Mouse (Mus musculus): Measurements from ENCODE around the gene Pik3cg. TPM values are rescaled to one million over a fixed set of nuclear protein-coding genes. Genes with fewer than 3 reads are reported as not detected.

Pik3cg gene
- total and polyA plus RNA-seq, 2 experiments from 2014 or later: 1.1 to 2.5 TPM

GRCm38 (mm10) chr12:32220387-32220786 lies 11.9 kb upstream of the Pik3cg start:
- ATAC-seq (no peak), DNase-seq (ENCODE audit: low spot score) (peak; percentile 28)
- Histone ChIP-seq H3K4me1 (ENCODE audit: insufficient read depth, low read length) (no peaks in the 10 kb centered on the region), H3K27ac (no peak overlapping the region), H3K36me3 (ENCODE audit: insufficient read depth, low read length) (no peaks in the 10 kb centered on the region), H3K9ac (replicated peaks; ENCODE audit: low read length) (no peak overlapping the region), H3K4me3 (ENCODE audit: low read length) (no peak overlapping the region), H3K9me3 (ENCODE audit: low read length) (no peaks in the 10 kb centered on the region), H3K4me2 (ENCODE audit: low read depth, low read length) (no peak overlapping the region), H3K27me3 (ENCODE audit: insufficient read depth, low read length) (no peaks in the 10 kb centered on the region)
- 93% methylated on average over 1 of the region's 1 CpGs for WGBS
- TF ChIP-seq CTCF (IDR thresholded peaks at IDR 0.05; ENCODE audit: low read depth): no peak

GRCm38 (mm10) chr12:32215143-32215542 lies 6.7 kb upstream of the Pik3cg start:
- Histone ChIP-seq H3K9me3 (ENCODE audit: low read length) (no peaks in the 10 kb centered on the region), H3K4me2 (ENCODE audit: low read depth, low read length) (no peak overlapping the region), H3K27ac (no peak overlapping the region), H3K4me3 (ENCODE audit: low read length) (no peak overlapping the region), H3K4me1 (ENCODE audit: insufficient read depth, low read length) (no peaks in the 10 kb centered on the region), H3K27me3 (ENCODE audit: insufficient read depth, low read length) (no peaks in the 10 kb centered on the region), H3K36me3 (ENCODE audit: insufficient read depth, low read length) (no peaks in the 10 kb centered on the region), H3K9ac (replicated peaks; ENCODE audit: low read length) (no peak overlapping the region)
- no peak for DNase-seq (ENCODE audit: low spot score)
- no peak for ATAC-seq
- WGBS: 85% methylated on average over 6 of the region's 6 CpGs
- no peak for TF ChIP-seq CTCF (IDR thresholded peaks at IDR 0.05; ENCODE audit: low read depth)

GRCm38 (mm10) chr12:32212702-32213101 lies 4.2 kb upstream of the Pik3cg start:
- TF ChIP-seq CTCF (IDR thresholded peaks at IDR 0.05; ENCODE audit: low read depth): no peak
- Histone ChIP-seq H3K9ac (replicated peaks; ENCODE audit: low read length) (no peak overlapping the region), H3K27me3 (ENCODE audit: insufficient read depth, low read length) (no peaks in the 10 kb centered on the region), H3K9me3 (ENCODE audit: low read length) (no peaks in the 10 kb centered on the region), H3K4me2 (ENCODE audit: low read depth, low read length) (no peak overlapping the region), H3K36me3 (ENCODE audit: insufficient read depth, low read length) (no peaks in the 10 kb centered on the region), H3K27ac (no peak overlapping the region), H3K4me3 (ENCODE audit: low read length) (no peak overlapping the region), H3K4me1 (ENCODE audit: insufficient read depth, low read length) (no peaks in the 10 kb centered on the region)
- 78% methylated on average over 5 of the region's 5 CpGs for WGBS
- no peak for DNase-seq (ENCODE audit: low spot score)
- no peak for ATAC-seq

GRCm38 (mm10) chr12:32212156-32212555 lies 3.7 kb upstream of the Pik3cg start:
- H3K4me3 ChIP-seq (ENCODE audit: low read length): no peak overlapping the region
- 86% methylated on average over 5 of the region's 5 CpGs for WGBS
- H3K27ac ChIP-seq: no peak overlapping the region

GRCm38 (mm10) chr12:32211257-32211656 lies 2.8 kb upstream of the Pik3cg start:
- ATAC-seq (peak; percentile 84), DNase-seq (ENCODE audit: low spot score) (peak; percentile 63)
- 26% methylated on average over 4 of the region's 4 CpGs for WGBS

More at GRCm38 (mm10) chr12:32212156-32212555, 3.7 kb upstream of the Pik3cg start:
- Histone ChIP-seq H3K4me1 (ENCODE audit: insufficient read depth, low read length) (no peaks in the 10 kb centered on the region), H3K27me3 (ENCODE audit: insufficient read depth, low read length) (no peaks in the 10 kb centered on the region), H3K9ac (replicated peaks; ENCODE audit: low read length) (no peak overlapping the region), H3K4me2 (ENCODE audit: low read depth, low read length) (no peak overlapping the region), H3K36me3 (ENCODE audit: insufficient read depth, low read length) (no peaks in the 10 kb centered on the region), H3K9me3 (ENCODE audit: low read length) (no peaks in the 10 kb centered on the region)
- DNase-seq (ENCODE audit: low spot score) (no peak), ATAC-seq (no peak)
- TF ChIP-seq CTCF (IDR thresholded peaks at IDR 0.05; ENCODE audit: low read depth): no peak

GRCm38 (mm10) chr12:32208951-32209350 lies 492 bp upstream of the Pik3cg start:
- ATAC-seq: peak; percentile 36
- Histone ChIP-seq H3K4me1 (ENCODE audit: insufficient read depth, low read length) (no peaks in the 10 kb centered on the region), H3K27ac (no peak overlapping the region), H3K4me2 (ENCODE audit: low read depth, low read length) (no peak overlapping the region), H3K4me3 (ENCODE audit: low read length) (no peak overlapping the region), H3K9me3 (ENCODE audit: low read length) (no peaks in the 10 kb centered on the region), H3K36me3 (ENCODE audit: insufficient read depth, low read length) (no peaks in the 10 kb centered on the region), H3K9ac (replicated peaks; ENCODE audit: low read length) (no peak overlapping the region), H3K27me3 (ENCODE audit: insufficient read depth, low read length) (no peaks in the 10 kb centered on the region)
- no peak for TF ChIP-seq CTCF (IDR thresholded peaks at IDR 0.05; ENCODE audit: low read depth)
- DNase-seq (ENCODE audit: low spot score): no peak
- 69% methylated on average over 2 of the region's 2 CpGs for WGBS

More at GRCm38 (mm10) chr12:32211257-32211656, 2.8 kb upstream of the Pik3cg start:
- no peak overlapping the region for H3K4me2 ChIP-seq (ENCODE audit: low read depth, low read length)
- H3K4me3 ChIP-seq (ENCODE audit: low read length): no peak overlapping the region
- no peaks in the 10 kb centered on the region for H3K9me3 ChIP-seq (ENCODE audit: low read length)
- H3K27me3 ChIP-seq (ENCODE audit: insufficient read depth, low read length): no peaks in the 10 kb centered on the region
- H3K4me1 ChIP-seq (ENCODE audit: insufficient read depth, low read length): no peaks in the 10 kb centered on the region
- H3K36me3 ChIP-seq (ENCODE audit: insufficient read depth, low read length): no peaks in the 10 kb centered on the region
- H3K27ac ChIP-seq: no peak overlapping the region
- H3K9ac ChIP-seq (replicated peaks; ENCODE audit: low read length): no peak overlapping the region
- TF ChIP-seq CTCF (IDR thresholded peaks at IDR 0.05; ENCODE audit: low read depth): no peak

- H3K9ac ChIP-seq (replicated peaks; ENCODE audit: low read length): no peak overlapping the region
- TF ChIP-seq CTCF (IDR thresholded peaks at IDR 0.05; ENCODE audit: low read depth): no peak
- H3K27me3 ChIP-seq (ENCODE audit: insufficient read depth, low read length): no peaks in the 10 kb centered on the region
- H3K9me3 ChIP-seq (ENCODE audit: low read length): no peaks in the 10 kb centered on the region
- H3K4me3 ChIP-seq (ENCODE audit: low read length): no peak overlapping the region
- H3K27ac ChIP-seq: no peak overlapping the region
- ATAC-seq (no peak), DNase-seq (ENCODE audit: low spot score) (no peak)
- H3K4me1 ChIP-seq (ENCODE audit: insufficient read depth, low read length): no peaks in the 10 kb centered on the region
- H3K36me3 ChIP-seq (ENCODE audit: insufficient read depth, low read length): no peaks in the 10 kb centered on the region
- WGBS: 87% methylated on average over 3 of the region's 3 CpGs
- H3K4me2 ChIP-seq (ENCODE audit: low read depth, low read length): no peak overlapping the region
Measured at GRCm38 (mm10) chr12:32207141-32207540, 1.3 kb downstream of the Pik3cg start.

All from hindbrain, postnatal 0 days (tissue).